Mouse (Mus musculus) embryonic facial prominence, embryonic 10.5 days (tissue): ENCODE results near the gene Olfr1019. TPM values are rescaled to one million over a fixed set of nuclear protein-coding genes. Genes with fewer than 3 reads are reported as not detected.

ENCODE experiments used
- DNase-seq: peaks from one replicate; pipeline ENCODE4 v3.0.0-alpha.2; 2017; ENCODE audit warnings: low spot score
- H3K27ac ChIP-seq: fragments of 300-500 bp; sonication (generic); replicated peaks from 2 replicates; pipeline ENCODE4 v1.5.1; 2016; ENCODE audit warnings: mild to moderate bottlenecking
- H3K27me3 ChIP-seq: fragments of 300-500 bp; sonication (generic); replicated peaks from 2 replicates; pipeline ENCODE4 v1.6.1; 2016; ENCODE audit warnings: low read depth, mild to moderate bottlenecking; ENCODE audit not compliant: poor library complexity, severe bottlenecking
- H3K36me3 ChIP-seq: fragments of 300-500 bp; sonication (generic); replicated peaks from 2 replicates; pipeline ENCODE4 v1.6.1; 2016; ENCODE audit warnings: mild to moderate bottlenecking, moderate library complexity
- H3K4me1 ChIP-seq: fragments of 300-500 bp; sonication (generic); 2 replicates; pipeline ENCODE4 v1.6.1; 2016
- H3K4me3 ChIP-seq: fragments of 300-500 bp; sonication (generic); 2 replicates; pipeline ENCODE4 v1.5.1; 2016; ENCODE audit warnings: mild to moderate bottlenecking, moderate library complexity
- H3K9me3 ChIP-seq: fragments of 300-500 bp; sonication (generic); 2 replicates; pipeline ENCODE4 v1.6.1; 2016; ENCODE audit warnings: mild to moderate bottlenecking
- WGBS: fragments of 180-500 bp; shearing (Covaris S2); methylation state at CpG from one replicate; pipeline ENCODE4 v1.1.7; 2016; 5-methylcytosine and 5-hydroxymethylcytosine counted together
- polyA plus RNA-seq: library from polyadenylated mRNA; unstranded; fragments of >200 nt; fragmentation: Nextera tagmentation; extraction: Ambion mirVana; gene quantifications from 2 replicates; pipeline ENCODE4 v1.2.1, GENCODE M21; 2016

Gene Olfr1019
- polyA plus RNA-seq: not detected in 2 replicates

DNA sequence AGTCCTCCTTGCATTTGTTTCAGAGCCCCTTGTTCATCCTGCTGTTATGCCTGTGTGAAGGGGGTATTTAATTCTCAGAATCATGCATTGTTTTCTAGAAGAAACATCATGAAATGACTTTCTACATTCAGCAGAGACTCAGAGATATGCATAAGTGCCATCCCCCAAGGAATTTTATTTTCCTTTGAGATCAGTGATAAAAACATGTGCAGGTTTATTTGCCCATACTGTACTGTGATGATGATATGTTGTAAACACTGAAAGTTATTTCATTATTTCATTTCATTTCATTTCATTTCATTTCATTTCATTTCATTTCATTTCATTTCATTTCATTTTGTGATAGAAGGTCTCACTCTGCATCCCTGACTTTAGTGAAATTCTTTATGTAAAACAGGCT, at the start of gene Olfr1019:
Gene Olfr1019, minus strand, starts transcription at position 101 of the 400 bp plus-strand sequence.
- Histone ChIP-seq H3K27me3 (no peaks in the 10 kb centered on the region), H3K4me1 (no peaks in the 10 kb centered on the region), H3K27ac (no peak within 1 kb of the TSS), H3K36me3 (no peaks in the 10 kb centered on the region), H3K4me3 (no peak within 1 kb of the TSS), H3K9me3 (no peaks in the 10 kb centered on the region)
- DNase-seq: no peak

DNA sequence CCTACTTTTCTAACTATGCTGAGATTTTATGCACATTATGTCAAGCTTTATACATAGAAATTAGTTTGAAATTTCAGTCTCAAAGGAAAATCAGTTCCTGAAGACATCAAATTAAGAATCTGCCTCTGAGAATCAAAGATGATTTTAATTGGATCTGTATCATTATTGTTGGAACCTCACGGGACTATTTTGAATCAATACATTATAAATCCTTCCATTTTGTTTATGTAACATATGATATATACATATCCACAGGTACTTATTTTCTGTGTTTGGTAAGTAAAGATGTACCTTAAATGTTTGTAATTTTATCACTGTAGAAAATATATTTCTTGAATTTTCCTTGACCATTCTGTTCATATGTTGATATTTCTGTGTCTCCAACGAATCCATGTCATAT, 40.1 kb upstream of the Olfr1019 start, which contains the start of gene Olfr1023:
Gene Olfr1023, plus strand, starts transcription at position 301 of the 400 bp plus-strand sequence.
- no peaks in the 10 kb centered on the region for H3K4me1 ChIP-seq
- DNase-seq: no peak
- H3K27me3 ChIP-seq: no peaks in the 10 kb centered on the region
- H3K9me3 ChIP-seq: no peaks in the 10 kb centered on the region
- H3K27ac ChIP-seq: no peak within 1 kb of the TSS
- no peak within 1 kb of the TSS for H3K4me3 ChIP-seq
- no peaks in the 10 kb centered on the region for H3K36me3 ChIP-seq
- WGBS: 84% methylated on average over 2 of the region's 2 CpGs

DNA sequence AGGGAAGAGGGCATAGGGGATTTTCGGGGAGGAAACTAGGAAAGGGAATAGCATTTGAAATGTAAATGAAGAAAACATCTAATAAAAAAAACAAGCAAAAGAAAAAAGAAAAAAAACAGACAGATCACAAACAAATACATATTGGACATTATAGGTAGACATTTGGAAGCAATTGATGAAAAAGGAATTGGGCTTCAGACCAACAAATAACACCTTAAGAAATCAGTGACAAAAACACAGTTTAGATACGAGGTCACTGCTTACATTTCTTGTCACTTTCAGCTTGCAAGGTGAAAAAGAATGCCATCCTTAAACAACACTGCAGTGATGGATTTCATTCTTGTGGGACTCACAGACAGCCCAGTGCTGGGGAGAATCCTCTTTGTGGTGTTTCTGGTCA, 23.0 kb upstream of the Olfr1019 start, which contains the start of gene Olfr1022:
Gene Olfr1022, plus strand, starts transcription at position 301 of the 400 bp plus-strand sequence.
- Histone ChIP-seq H3K27ac (no peak within 1 kb of the TSS), H3K9me3 (no peaks in the 10 kb centered on the region), H3K36me3 (no peaks in the 10 kb centered on the region), H3K27me3 (no peaks in the 10 kb centered on the region), H3K4me1 (no peaks in the 10 kb centered on the region), H3K4me3 (no peak within 1 kb of the TSS)
- 60% methylated on average over 2 of the region's 2 CpGs for WGBS
- DNase-seq: no peak

DNA sequence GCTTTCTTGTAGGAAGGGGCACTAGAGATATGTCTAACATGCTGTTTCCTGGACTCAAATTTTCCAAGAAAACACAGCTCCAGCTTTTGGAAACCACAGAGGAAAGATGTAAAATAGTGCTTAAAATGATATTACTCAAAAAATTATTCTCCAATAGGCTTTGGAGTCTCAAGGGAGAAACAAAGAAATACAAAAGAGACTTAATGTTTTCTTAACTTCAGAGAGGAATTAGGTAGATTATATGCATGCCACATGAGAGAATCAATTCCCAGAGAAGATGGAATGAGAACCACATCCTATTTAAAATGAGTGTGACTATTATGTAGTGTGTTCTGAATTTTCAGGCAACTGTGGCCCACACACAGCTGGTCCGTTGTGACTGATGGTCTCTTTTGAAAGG, 1.4 kb upstream of the Olfr1019 start, which contains the start of gene Olfr1020:
Gene Olfr1020, plus strand, starts transcription at position 301 of the 400 bp plus-strand sequence.
- H3K27ac ChIP-seq: no peak within 1 kb of the TSS
- H3K4me3 ChIP-seq: no peak within 1 kb of the TSS
- 71% methylated on average over 1 of the region's 1 CpGs for WGBS
- no peak for DNase-seq
- no peaks in the 10 kb centered on the region for H3K4me1 ChIP-seq
- no peaks in the 10 kb centered on the region for H3K9me3 ChIP-seq
- H3K36me3 ChIP-seq: no peaks in the 10 kb centered on the region
- H3K27me3 ChIP-seq: no peaks in the 10 kb centered on the region

DNA sequence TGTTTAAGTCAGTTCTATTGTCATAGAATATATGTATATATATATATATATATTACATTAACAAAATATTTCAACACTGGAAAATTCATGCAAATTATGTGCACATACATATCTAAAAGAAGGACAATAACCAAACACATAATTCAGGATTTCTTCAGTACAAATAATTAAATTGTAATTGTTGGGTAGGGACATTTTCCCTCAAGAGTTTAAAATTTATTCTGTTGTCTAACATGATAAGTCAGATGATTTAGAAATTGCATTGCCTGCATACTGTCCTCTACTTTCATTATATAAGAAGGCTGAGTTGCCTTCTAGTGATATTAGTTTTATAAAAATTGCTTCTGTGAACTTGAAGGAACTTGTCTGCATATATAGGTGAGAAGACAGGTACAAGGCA, 27.1 kb downstream of the Olfr1019 start, which contains the start of gene Olfr1018:
Gene Olfr1018, plus strand, starts transcription at position 301 of the 400 bp plus-strand sequence.
- no peak within 1 kb of the TSS for H3K4me3 ChIP-seq
- H3K27me3 ChIP-seq: no peaks in the 10 kb centered on the region
- H3K27ac ChIP-seq: no peak within 1 kb of the TSS
- H3K4me1 ChIP-seq: no peaks in the 10 kb centered on the region
- H3K9me3 ChIP-seq: no peaks in the 10 kb centered on the region
- no peak for DNase-seq
- H3K36me3 ChIP-seq: no peaks in the 10 kb centered on the region

DNA sequence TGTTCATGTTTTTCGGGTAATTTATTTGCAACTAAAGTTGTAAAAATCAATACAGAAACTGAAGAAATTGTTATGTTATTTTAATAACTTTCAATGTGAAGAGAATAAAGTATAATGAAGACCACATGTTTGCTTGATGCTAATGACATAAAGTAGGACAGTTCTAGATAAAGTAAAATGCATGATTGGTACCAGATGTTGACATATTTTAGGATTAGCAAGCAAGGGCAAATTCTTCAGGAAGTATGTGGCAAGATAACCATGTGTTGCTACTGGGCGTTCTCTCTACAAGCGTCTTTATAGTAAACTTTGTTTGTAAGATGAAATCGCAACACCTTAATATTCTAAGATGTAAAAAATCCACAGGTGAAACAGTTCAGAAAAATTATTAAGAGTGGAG, 40.8 kb downstream of the Olfr1019 start:
- Histone ChIP-seq H3K27ac (no peak overlapping the region), H3K4me3 (no peak overlapping the region), H3K36me3 (no peaks in the 10 kb centered on the region), H3K4me1 (no peaks in the 10 kb centered on the region), H3K27me3 (no peaks in the 10 kb centered on the region), H3K9me3 (no peaks in the 10 kb centered on the region)
- DNase-seq: no peak
- 63% methylated on average over 4 of the region's 4 CpGs for WGBS

DNA sequence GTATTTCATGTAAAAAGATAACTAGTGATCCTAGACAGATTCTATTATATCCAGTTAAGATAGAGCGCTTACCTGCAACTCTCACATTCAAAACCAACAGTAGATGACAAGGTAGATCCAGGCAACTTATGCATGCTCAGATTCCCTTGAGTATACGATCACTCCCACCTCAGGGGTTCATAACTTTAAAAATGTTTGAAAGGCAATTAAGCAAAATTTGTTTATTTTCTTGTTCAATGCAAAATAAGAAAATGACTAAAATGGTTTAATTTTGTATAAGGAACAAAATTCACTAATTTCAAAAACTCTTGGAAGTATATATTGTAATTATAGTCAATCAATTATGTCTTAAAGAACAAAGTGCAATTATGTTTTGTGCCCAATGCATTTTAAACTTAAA, 42.8 kb downstream of the Olfr1019 start, which contains the start of gene Olfr1016:
Gene Olfr1016, minus strand, starts transcription at position 101 of the 400 bp plus-strand sequence.
- 89% methylated on average over 2 of the region's 2 CpGs for WGBS
- Histone ChIP-seq H3K36me3 (no peaks in the 10 kb centered on the region), H3K9me3 (no peaks in the 10 kb centered on the region), H3K27ac (no peak within 1 kb of the TSS), H3K4me1 (no peaks in the 10 kb centered on the region), H3K4me3 (no peak within 1 kb of the TSS), H3K27me3 (no peaks in the 10 kb centered on the region)
- no peak for DNase-seq

DNA sequence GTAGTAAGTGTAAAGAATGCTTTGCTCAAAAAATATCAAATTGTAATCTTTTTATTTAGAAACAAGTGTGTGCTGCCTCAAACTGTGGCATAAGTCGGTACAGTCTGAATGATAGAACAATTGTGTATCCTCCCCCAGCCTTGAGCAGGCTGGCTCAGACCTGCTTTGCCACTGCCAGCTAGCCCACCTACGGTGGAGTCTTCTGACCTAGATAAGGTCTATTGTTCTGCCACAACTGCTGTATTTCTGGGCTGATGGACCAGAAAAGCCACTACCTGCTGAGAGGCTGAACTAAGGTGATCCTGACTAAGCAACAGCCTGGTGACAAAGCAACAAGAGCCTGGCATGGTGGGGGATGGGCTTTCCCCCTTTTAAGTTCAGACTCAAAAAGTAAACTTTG, 53.0 kb downstream of the Olfr1019 start:
- Histone ChIP-seq H3K36me3 (no peaks in the 10 kb centered on the region), H3K27me3 (no peaks in the 10 kb centered on the region), H3K9me3 (no peaks in the 10 kb centered on the region), H3K27ac (no peak overlapping the region), H3K4me3 (no peak overlapping the region), H3K4me1 (no peaks in the 10 kb centered on the region)
- DNase-seq: no peak
- WGBS: 39% methylated on average over 2 of the region's 2 CpGs

Other genes starting within 250 kb of the Olfr1019 start
- not detected in 2 replicates for gene Olfr1000, start 233.6 kb downstream of the Olfr1019 start, polyA plus RNA-seq
- gene Olfr1002, start 194.8 kb downstream of the Olfr1019 start, polyA plus RNA-seq: not detected in 2 replicates
- gene Olfr154, start 181.0 kb downstream of the Olfr1019 start, polyA plus RNA-seq: not detected in 2 replicates
- not detected in 2 replicates for gene Olfr1006, start 166.7 kb downstream of the Olfr1019 start, polyA plus RNA-seq
- not detected in 2 replicates for gene Olfr1008, start 156.1 kb downstream of the Olfr1019 start, polyA plus RNA-seq
- gene Olfr1009, start 130.1 kb downstream of the Olfr1019 start, polyA plus RNA-seq: not detected in 2 replicates
- not detected in 2 replicates for gene Olfr1012, start 82.7 kb downstream of the Olfr1019 start, polyA plus RNA-seq
- not detected in 2 replicates for gene Olfr1013, start 78.4 kb downstream of the Olfr1019 start, polyA plus RNA-seq
- gene Olfr1014, start 72.8 kb downstream of the Olfr1019 start, polyA plus RNA-seq: not detected in 2 replicates
- gene Olfr1015, start 63.5 kb downstream of the Olfr1019 start, polyA plus RNA-seq: not detected in 2 replicates
- gene Olfr1016, start 42.9 kb downstream of the Olfr1019 start, polyA plus RNA-seq: not detected in 2 replicates
- not detected in 2 replicates for gene Olfr1018, start 27.0 kb downstream of the Olfr1019 start, polyA plus RNA-seq
- gene Olfr1020, start 1.5 kb upstream of the Olfr1019 start, polyA plus RNA-seq: not detected in 2 replicates
- gene Olfr1022, start 23.1 kb upstream of the Olfr1019 start, polyA plus RNA-seq: not detected in 2 replicates
- gene Olfr1023, start 40.2 kb upstream of the Olfr1019 start, polyA plus RNA-seq: not detected in 2 replicates
- gene Olfr1024, start 59.6 kb upstream of the Olfr1019 start, polyA plus RNA-seq: not detected in 2 replicates
- not detected in 2 replicates for gene Olfr1025-ps1, start 69.7 kb upstream of the Olfr1019 start, polyA plus RNA-seq
- gene Olfr1026, start 76.1 kb upstream of the Olfr1019 start, polyA plus RNA-seq: not detected in 2 replicates
- gene Olfr1028, start 105.0 kb upstream of the Olfr1019 start, polyA plus RNA-seq: not detected in 2 replicates
- gene Olfr1029, start 128.4 kb upstream of the Olfr1019 start, polyA plus RNA-seq: not detected in 2 replicates
- not detected in 2 replicates for gene Olfr1030, start 133.8 kb upstream of the Olfr1019 start, polyA plus RNA-seq
- gene Olfr1031, start 144.8 kb upstream of the Olfr1019 start, polyA plus RNA-seq: not detected in 2 replicates
- not detected in 2 replicates for gene Olfr1032, start 160.1 kb upstream of the Olfr1019 start, polyA plus RNA-seq
- gene Olfr1033, start 175.2 kb upstream of the Olfr1019 start, polyA plus RNA-seq: not detected in 2 replicates
- gene Olfr1034, start 200.4 kb upstream of the Olfr1019 start, polyA plus RNA-seq: not detected in 2 replicates
- gene Olfr1036, start 228.5 kb upstream of the Olfr1019 start, polyA plus RNA-seq: not detected in 2 replicates
- not detected in 2 replicates for gene Olfr1037, start 241.9 kb upstream of the Olfr1019 start, polyA plus RNA-seq